Mouse (Mus musculus): ENCODE measurements around the gene Efna2.

Efna2 gene

DNA sequence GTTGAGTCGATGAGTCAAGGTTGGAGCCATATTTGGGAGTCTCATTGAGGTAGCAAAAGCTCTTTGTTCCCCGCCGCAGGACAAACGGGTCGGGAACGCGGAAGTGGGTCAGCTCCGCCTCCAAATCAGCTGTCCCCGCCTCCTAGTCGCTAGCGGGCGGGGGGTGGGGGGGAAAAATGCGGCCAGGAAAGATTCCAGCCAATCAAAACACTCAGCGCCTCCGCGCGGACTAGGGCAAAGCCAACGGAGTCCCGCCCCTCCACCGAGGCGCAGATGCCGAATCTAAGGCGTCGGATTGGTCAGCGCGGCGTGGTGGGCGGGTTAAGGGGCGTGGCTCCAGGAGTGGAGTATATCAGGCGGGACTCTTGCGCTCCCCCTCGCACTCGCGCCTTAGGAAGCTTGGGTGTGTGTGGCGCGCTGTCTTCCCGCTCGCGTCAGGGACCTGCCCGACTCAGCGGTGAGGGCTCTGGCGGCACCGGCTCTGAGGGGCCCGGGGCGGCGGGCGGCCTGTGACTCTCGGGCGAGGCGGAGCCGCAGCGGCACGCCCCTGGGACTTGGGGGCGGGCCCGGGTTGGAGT, 11.7 kb upstream of the Efna2 start:
- DNase-seq (ENCODE audit: low read depth in 2 of 2, low spot score in 2 of 2), result peak; percentile 99

- DNase-seq (ENCODE audit: low read depth in 2 of 2, low spot score in 2 of 2), result peak; percentile 68 to 80
Measured at GRCm38 (mm10) chr10:80168038-80168661, 11.1 kb upstream of the Efna2 start.

DNA sequence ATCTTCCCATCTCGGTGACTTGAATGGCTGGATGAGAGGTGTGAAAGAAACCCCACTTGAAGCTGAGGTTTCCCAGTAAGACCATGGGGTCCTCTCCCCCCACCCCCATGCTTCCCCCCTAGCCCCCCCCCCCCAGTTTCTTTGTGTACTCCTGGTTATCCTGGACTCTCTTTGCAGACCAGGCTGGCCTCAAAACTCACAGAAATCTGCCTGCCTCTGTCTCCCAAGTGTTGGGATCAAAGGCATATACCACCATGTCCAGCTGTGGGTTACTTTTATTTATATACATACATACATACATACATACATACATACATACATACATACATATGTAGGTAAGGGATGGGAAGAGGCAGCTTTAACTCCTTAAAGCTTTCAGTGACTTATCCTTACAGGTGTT, 10.2 kb upstream of the Efna2 start:
- no peak for DNase-seq (ENCODE audit: low read depth in 2 of 2, low spot score in 2 of 2)

GRCm38 (mm10) chr10:80169651-80170050, 9.6 kb upstream of the Efna2 start:
- DNase-seq (ENCODE audit: low read depth in 2 of 2, low spot score in 2 of 2), result no peak

GRCm38 (mm10) chr10:80170052-80170451, 9.2 kb upstream of the Efna2 start:
- DNase-seq (ENCODE audit: low read depth in 2 of 2, low spot score in 2 of 2), result no peak

GRCm38 (mm10) chr10:80170601-80171021, 8.7 kb upstream of the Efna2 start:
- no peak for DNase-seq (ENCODE audit: low read depth in 2 of 2, low spot score in 2 of 2)

DNA sequence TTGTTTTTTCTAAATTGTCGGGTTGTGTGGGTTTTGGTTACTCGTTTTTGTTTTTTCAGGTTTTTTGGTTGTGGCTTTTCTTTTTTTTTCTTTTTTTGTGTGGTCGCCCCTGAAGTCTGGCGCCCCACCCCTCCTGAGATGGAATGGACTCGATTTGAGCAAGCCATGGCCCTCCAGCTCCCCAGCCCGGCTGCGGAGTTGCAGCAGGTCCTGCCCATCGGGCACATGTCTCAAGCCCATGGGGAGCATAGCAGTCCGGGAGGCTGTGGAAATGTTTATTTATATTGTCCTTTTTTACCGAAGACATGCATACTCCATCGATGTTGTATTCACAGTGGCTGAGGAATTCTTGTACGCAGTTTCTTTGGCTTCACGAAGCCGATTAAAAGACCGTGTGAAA, 8.0 kb upstream of the Efna2 start:
- no peak for DNase-seq (ENCODE audit: low read depth in 2 of 2, low spot score in 2 of 2)

- no peak for DNase-seq (ENCODE audit: low read depth in 2 of 2, low spot score in 2 of 2)
Measured at GRCm38 (mm10) chr10:80171760-80172526, 7.3 kb upstream of the Efna2 start.

DNA sequence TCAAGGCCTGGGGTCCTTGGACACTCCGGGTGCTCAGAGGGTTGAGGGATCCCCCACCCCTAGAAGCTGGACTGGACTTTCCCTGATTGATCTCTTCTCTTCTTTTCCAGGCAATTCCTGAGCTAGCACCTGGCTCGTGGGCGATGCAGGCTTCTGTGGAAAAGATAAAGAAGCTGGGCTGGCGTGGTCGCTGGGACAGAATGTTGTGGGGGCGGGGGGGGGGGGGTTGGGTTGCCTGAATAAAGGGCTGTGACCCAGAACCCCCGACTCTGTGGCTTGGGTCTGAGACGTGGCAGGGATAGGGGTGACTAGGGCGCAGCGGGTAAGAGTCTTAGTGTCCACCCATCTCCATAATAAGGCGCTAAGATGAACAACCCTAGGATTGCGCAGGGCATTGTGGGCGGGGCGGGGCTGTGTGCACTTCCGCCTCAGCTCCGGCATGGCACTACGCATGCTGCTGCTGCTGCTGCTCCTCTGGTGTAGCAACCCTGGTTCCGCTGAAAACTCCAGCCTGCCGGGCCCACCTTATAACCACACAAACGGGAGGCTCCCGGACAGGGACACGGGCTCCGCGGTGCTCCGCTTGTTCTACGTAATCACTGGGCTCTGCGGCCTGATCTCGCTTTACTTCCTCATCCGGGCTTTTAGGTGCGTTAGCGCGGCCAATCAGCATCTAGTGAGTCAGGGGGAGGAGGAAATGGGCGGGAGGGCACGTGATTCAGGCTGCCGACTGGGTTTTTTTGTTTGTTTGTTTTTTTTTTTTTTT, 6.6 kb upstream of the Efna2 start, which contains the start of gene 1600002K03Rik:
Gene 1600002K03Rik, plus strand, starts transcription at position 418 of the 766 bp plus-strand sequence.
- peak; percentile 87 to 91 for DNase-seq (ENCODE audit: low read depth in 2 of 2, low spot score in 2 of 2)

GRCm38 (mm10) chr10:80173358-80173757, 5.9 kb upstream of the Efna2 start:
- no peak for DNase-seq (ENCODE audit: low read depth in 2 of 2, low spot score in 2 of 2)

- DNase-seq (ENCODE audit: low read depth in 2 of 2, low spot score in 2 of 2), result no peak
Measured at GRCm38 (mm10) chr10:80173955-80174640, 5.2 kb upstream of the Efna2 start.

DNA sequence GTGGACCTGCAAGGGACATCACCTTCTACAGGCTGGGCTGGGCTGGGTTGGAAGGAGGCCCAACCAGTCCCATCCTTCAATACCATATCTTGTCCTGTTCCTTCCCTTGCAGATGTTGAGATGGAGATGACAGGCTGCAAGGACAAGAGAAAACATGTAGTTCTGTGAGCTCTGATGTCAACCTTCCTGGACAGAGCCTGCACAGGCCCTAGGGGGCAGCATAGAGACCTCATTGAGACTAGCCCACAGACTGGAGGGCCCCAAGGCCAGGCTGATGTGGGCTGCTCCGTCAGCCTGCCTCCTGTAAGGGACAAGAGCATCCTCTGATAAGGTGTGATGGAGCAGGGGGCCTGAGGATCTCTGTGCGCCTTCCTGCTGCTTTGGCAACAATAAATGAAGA, 4.6 kb upstream of the Efna2 start:
- no peak for DNase-seq (ENCODE audit: low read depth in 2 of 2, low spot score in 2 of 2)

DNA sequence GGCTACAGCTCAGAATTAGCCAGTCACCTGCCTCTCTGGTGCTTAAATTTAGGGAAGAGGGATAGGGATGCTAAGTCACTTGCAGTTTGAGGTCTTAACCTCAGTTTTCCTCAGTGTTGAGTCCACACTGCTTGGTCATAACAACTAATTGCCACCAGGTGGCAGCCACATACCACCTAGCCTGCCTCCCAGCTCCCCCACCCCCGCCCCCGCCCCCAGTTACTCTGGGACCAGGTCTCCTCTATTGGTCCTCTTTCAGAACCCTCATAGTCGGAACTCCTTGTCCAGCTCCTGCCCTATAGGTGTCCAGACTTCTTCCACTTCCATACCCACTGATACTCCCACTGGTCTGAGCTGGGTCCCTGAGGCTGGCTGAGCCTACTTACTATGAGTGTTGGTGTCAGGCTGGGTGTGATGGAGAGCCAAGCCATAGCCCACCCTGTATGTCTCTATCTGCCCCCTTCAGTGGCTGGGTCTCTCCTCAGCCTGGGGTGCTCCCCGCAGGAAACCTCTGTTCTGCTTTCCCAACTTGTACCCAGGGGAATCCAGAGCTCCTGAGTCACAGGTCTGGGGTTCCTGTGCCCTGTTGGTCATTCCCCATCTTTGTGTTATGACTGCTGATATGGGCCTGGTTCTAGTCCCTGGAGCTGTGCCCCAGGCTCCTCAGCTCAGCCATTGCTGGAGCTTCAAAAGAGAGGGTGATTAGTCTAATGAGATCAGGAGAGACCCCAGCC, 3.6 kb upstream of the Efna2 start:
- no peak for DNase-seq (ENCODE audit: low read depth in 2 of 2, low spot score in 2 of 2)

- DNase-seq (ENCODE audit: low read depth in 2 of 2, low spot score in 2 of 2), result no peak
Measured at GRCm38 (mm10) chr10:80176270-80176834, 2.9 kb upstream of the Efna2 start.

- DNase-seq (ENCODE audit: low read depth in 2 of 2, low spot score in 2 of 2), result no peak
Measured at GRCm38 (mm10) chr10:80177441-80178279, 1.6 kb upstream of the Efna2 start.

DNA sequence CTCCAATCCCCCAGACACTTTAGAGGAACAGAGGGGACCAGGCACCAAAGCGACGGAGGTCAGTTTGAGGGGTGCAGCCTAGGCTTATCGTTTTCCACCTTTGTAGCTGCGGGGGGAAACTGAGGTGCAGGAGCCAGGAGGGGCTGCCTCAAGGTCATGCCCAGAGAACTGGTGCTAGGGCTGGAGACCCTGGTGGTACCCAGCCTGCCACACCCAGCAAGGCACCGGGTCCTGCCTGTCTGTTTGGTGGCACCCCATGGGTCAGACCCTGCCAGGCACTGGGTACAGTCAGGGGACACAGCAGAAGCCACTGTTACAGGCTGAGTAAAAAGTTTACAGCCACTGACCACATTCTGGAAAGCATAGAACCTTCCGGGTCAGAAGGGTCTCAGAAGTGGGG, 1.0 kb downstream of the Efna2 start:
- DNase-seq (ENCODE audit: low read depth in 2 of 2, low spot score in 2 of 2), result no peak

- no peak for DNase-seq (ENCODE audit: low read depth in 2 of 2, low spot score in 2 of 2)
Measured at GRCm38 (mm10) chr10:80180823-80181222, 1.5 kb downstream of the Efna2 start.

DNA sequence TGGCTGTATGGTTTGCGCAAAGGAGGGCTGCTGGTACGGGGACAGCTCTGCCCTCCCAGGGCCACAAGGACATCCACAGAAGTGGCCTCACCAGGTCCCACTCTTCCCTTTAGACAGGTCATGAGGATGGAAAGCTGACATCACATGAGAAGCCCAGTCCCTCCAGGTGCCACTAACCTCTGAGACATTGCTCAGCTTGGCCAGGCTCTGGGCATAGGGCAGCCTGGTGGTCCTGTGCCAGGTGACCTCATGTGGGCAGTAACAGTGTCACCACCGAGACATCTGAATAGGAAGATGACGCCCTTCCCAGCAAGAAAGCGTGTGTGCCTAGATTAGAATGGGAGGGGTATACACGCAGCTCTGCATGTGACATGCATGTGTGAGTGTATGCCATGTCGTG, 3.3 kb downstream of the Efna2 start:
- no peak for DNase-seq (ENCODE audit: low read depth in 2 of 2, low spot score in 2 of 2)

DNA sequence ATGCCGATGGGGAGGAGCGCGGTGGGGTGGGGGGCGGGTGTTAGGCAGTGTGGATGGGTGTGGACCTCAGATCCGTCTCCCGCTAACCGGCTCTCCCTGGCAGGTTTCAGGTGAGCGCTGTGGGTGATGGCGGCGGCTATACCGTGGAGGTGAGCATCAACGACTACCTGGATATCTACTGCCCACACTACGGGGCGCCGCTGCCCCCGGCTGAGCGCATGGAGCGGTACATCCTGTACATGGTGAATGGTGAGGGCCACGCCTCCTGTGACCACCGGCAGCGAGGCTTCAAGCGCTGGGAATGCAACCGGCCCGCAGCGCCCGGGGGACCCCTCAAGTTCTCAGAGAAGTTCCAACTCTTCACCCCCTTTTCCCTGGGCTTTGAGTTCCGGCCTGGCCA, 7.4 kb downstream of the Efna2 start:
- DNase-seq (ENCODE audit: low read depth in 2 of 2, low spot score in 2 of 2), result no peak

All from CD8-positive naive resting alpha-beta T cell, adult 2 months (primary cell).